Mouse (Mus musculus) cerebellum, postnatal 10 days (tissue): ENCODE measurements around the gene Epsti1.
"Not testable (repeated sequence)": the region's sequence is repeated elsewhere in the genome, so short reads cannot be mapped to it uniquely, and the experiment has no call there.

ENCODE experiments used
- DNase-seq, 2 experiments: peaks; one replicate each; pipeline ENCODE4 v3.0.0; 2021; ENCODE audit warnings: mixed read lengths in 2 of 2

Gene Epsti1

GRCm38 (mm10) chr14:77904171-77904762 lies at the start of gene Epsti1:
Gene Epsti1, plus strand, starts transcription at chr14:77904239.
- no peak for DNase-seq

GRCm38 (mm10) chr14:77859894-77860293 lies 44.1 kb upstream of the Epsti1 start:
- no peak for DNase-seq

- no peak for DNase-seq
Measured at GRCm38 (mm10) chr14:77860841-77861560, 43.0 kb upstream of the Epsti1 start.

DNA sequence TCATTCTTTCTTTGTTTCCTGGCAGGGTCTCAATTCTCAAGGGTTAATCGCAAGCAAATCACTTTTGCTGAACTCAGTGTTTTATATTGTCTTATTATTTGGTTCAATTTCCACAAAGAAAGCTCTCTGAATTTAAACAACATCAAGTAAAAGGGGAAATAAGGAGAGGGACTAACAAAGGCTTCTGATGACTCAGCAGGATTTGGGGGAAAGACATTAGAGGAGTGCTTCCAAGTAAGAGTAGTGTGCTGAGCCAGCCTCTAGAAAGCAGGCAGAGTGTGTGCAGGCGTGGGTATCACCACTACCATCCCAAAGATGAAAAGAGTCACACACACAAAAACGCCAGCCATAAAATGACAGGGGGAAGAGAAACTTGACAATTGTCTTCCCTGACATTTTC lies 40.0 kb upstream of the Epsti1 start:
- DNase-seq, result no peak

DNA sequence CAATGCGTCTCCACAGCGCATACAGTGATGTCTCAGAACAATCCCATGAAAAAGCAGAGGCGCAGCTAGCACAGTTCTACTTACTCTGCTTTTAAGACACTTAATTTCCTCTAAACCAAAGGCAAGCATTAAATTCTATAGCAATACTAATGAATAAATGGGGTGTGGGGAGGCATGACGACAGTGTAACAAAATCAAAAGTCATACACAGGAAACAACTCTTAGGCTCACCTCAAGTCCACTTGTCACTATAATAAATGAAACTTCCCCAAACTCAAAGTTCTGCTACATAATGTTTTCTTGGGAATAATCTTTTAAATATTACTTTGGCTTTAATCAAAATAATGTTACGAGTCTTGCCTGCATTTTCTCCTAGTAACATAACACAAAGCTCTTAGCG lies 39.5 kb upstream of the Epsti1 start:
- no peak for DNase-seq

GRCm38 (mm10) chr14:77867601-77868000 lies 36.4 kb upstream of the Epsti1 start:
- no peak for DNase-seq

DNA sequence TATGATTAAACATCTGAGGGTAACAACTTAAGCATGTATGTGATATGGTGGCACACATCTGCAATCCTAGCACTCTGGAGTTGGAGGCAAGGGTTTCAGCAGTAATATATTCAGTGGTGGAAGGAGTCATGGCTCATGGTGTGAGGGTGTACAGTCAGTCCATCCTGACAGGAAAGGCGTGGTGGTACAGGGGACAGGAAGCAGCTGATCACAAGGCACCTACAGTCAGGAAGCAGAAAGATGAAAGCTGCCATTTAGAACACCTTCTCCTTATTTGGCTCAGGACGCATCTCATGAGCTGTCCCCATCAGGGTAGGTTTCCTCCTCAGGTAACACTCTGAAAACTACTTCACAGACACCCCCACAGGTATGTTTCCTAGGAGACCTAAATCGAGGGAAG lies 33.1 kb upstream of the Epsti1 start:
- no peak for DNase-seq

DNA sequence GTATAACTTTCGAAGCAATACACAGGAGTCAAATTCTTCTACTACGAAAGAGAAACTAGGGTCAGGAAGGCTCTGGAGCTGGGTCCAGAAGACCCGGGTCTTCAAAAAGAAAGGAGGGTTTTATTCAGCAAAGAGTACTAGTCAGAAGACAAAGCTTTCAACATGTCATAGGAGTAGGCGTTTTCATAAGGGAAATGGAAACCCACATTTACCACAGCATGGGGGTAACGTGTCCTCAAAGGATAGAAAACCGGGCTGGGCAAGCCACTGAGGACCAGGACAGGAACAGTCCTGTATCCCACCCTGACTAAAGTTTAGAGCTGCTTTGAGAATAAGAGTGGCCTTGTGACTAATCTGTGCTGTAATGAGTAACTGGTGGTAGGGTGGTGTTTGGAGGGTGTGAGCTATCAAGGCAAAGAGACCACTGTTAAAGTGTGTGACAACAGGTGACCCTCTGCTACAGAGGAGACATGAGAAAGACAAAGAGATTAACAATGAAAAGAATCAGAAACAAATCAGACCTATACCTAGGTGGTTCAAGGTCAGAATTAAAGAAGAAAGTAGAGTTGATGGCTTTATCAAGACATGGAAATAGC lies 32.6 kb upstream of the Epsti1 start:
- DNase-seq, result no peak

DNA sequence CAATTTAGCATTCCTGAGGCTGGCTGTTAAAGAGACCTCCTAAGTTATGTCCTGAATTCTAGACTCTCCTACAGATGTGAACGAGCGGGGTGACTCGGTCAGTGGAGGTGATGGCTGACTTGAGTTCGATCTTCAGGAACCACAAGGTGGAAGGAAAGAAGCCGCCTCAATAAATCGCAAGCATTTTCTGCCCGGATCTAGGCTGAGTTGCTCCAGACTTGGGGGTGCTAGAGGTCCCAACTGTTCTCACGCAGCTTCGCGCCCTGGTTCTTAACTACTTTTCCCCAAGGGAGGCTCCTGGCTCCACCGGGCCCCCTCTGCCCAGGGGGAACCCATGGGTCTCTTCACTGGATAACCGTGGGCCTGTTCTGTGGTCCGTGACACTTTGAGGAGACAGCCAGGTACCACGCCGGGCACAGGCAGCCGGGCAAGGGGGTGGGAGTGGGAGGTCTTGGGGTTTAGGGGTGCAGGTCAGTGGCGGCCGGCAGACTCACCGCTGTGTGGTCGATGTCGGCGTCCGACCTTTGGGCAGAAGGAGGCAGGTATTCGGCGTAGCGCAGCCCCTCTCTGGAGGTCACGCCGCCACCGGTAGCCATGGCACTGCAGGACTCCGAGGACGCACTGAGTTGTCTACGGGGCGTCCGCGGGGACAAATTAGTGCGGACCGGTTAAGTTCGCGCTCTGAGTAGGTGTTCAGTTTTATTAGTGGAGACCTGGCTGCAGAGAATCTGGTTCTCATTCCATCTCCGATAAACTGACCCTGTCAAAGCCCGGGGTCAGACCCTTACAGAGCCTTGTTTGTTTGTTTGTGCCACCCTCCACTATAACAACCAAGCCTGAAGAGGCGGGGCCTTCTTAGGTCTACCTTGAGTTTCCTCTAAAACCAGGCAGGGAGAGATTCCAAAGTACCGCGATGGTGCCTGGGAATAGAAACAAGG lies 29.5 kb upstream of the Epsti1 start, which contains the start of gene Dnajc15:
TSS of gene Dnajc15 (minus strand) at position 822 of the 938 bp plus-strand sequence.
- peak; percentile 86 to 88 for DNase-seq

GRCm38 (mm10) chr14:77876199-77876598 lies 27.8 kb upstream of the Epsti1 start:
- peak; percentile 21 to 26 for DNase-seq

DNA sequence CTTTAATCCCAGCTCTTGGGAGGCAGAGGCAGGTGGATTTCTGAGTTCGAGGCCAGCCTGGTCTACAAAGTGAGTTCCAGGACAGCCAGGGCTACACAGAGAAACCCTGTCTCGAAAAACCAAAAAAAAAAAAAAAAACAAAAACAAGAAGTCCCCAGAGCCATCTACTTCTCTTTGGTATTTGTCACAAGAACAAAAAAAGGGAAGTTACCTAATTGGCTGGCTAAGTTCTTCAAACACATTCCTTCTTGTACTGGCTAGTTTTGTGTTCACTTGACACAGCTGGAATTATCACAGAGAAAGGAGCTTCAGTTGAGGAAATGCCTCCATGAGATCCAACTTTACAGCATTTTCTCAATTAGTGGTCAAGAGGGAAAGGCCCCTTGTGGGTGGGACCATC lies 26.2 kb upstream of the Epsti1 start:
- DNase-seq, result not testable (repeated sequence)

DNA sequence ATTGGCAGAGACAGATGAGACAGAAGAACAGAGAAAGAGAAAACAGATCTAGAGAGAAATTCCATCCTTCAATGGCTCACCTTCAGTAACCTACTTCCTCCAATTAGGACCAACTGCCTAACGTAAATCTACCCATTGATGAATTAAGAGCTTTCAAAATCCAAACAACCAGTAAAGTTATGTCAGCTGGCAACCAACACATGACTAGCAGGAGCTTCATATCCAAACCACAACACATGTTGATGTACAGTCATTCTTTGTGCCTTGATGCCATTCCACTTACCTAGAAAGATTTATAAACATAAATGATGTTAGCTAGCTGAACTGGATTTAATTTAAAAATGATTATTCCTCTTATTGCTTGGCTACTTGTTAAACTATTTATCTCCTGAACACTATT lies 22.0 kb upstream of the Epsti1 start:
- no peak for DNase-seq

DNA sequence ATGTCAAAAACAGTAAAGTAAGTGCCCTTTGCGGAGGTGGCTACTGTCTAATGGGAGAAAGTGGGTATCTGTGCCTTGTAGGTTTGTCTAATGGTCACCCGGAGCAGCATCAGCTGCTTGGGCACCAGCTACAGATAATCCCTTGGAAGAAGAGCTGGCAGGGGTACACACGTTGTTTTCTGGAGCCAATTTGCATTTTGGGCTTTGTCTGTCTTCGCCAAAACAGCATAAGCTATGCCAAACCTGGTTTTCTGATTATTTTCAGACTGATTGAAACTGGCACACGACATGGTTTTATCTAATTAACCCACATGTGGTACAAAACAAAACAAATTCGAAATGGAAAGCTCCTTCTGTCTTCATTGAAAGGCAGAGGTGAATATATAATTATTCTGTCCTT lies 21.4 kb upstream of the Epsti1 start:
- DNase-seq, result peak; percentile 87 to 88

GRCm38 (mm10) chr14:77886376-77886775 lies 17.7 kb upstream of the Epsti1 start:
- DNase-seq, result no peak

DNA sequence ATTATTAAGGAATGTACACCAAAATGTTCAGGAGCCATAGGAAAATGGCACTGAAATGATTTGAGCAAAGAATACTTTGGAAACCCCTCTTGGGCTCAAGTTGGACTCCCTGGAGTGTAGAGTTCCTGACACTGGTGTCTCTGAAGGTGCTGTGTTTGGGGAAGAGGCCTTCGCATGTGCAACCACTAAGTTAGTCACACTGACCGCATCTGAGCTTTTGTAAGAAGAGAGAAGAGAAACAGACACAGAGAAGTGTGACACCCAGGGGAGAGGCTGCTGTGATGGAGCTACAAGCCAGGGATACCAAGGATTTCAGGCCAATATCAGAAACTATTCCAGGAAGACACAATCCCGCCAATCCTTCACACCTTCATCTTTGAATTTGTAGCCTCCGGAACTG lies 17.1 kb upstream of the Epsti1 start:
- no peak for DNase-seq

- no peak for DNase-seq
Measured at GRCm38 (mm10) chr14:77889911-77890310, 14.1 kb upstream of the Epsti1 start.

- DNase-seq, result no peak
Measured at GRCm38 (mm10) chr14:77895951-77896350, 8.1 kb upstream of the Epsti1 start.

- DNase-seq, result no peak
Measured at GRCm38 (mm10) chr14:77902541-77902940, 1.5 kb upstream of the Epsti1 start.

GRCm38 (mm10) chr14:77905466-77905865 lies 1.4 kb downstream of the Epsti1 start:
- no peak for DNase-seq

DNA sequence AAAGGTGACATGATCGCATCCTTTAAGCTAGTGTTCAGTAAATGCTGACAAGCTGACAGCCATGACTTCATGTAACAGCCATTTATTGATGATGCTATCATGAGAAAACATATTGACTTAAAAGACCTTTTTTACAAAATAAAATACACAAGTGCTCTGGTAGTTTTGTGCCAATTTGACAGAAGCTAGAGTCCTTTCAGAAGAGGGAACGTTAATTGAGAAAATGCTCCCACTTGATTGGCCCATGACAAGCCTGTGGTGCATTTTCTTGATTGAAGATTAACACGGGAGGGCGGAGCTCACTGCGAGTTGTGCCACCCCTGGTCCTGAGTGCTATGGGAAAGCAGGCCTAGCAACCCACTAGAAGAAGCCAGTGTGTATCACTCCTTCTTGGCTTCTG lies 2.5 kb downstream of the Epsti1 start:
- DNase-seq, result no peak

DNA sequence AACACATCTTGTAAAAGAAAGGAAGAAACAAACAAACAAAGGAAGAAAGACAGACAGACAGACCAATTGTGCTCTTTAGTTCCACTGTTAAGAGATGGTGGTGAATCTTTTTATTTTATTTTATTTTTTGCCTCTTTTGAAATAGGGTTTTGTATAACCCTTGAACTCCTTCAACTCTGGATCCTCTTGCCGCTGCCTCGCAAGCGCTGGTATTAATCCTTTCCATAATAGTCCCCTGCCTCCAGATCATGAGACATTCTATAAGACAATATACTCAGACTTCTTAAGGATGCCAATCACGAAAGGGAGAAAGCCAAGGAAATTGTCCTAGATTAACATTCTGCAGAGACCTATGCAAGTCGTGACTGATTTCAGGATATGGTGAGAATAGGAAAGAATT lies 11.7 kb downstream of the Epsti1 start:
- no peak for DNase-seq

- no peak for DNase-seq
Measured at GRCm38 (mm10) chr14:77921641-77922040, 17.6 kb downstream of the Epsti1 start.
